Mouse (Mus musculus) mouse trophoblast stem cell (cell line): ENCODE results near the gene 4932438A13Rik.

ENCODE experiments used
- in situ Hi-C, 2 experiments: fragments of 300-500 bp; cut with MseI, MboI; formaldehyde crosslinking; loops; 2 replicates in 1 of 2; 3 replicates in 1 of 2; pipeline ENCODE4 v1.15.1; 2025

Gene 4932438A13Rik

GRCm38 (mm10) chr3:36862721-36863275, at the start of gene 4932438A13Rik:
4932438A13Rik (plus strand) TSS chr3:36863104.
- in situ Hi-C loops, result no loop called here

- in situ Hi-C loops, result no loop called here
These were observed 46.3 kb upstream of the 4932438A13Rik start for GRCm38 (mm10) chr3:36816633-36817032.

- in situ Hi-C loops, result no loop called here
These were observed 43.5 kb upstream of the 4932438A13Rik start for GRCm38 (mm10) chr3:36819402-36819801.

- in situ Hi-C loops, result no loop called here
These were observed 41.9 kb upstream of the 4932438A13Rik start for GRCm38 (mm10) chr3:36821037-36821436.

- in situ Hi-C loops, result no loop called here
These were observed 37.8 kb upstream of the 4932438A13Rik start for GRCm38 (mm10) chr3:36825098-36825497.

- in situ Hi-C loops, result no loop called here
These were observed 37.4 kb upstream of the 4932438A13Rik start for GRCm38 (mm10) chr3:36825554-36825953.

- in situ Hi-C loops, result no loop called here
These were observed 35.5 kb upstream of the 4932438A13Rik start for GRCm38 (mm10) chr3:36827274-36828025.

- in situ Hi-C loops, result no loop called here
These were observed 32.7 kb upstream of the 4932438A13Rik start for GRCm38 (mm10) chr3:36830218-36830617.

GRCm38 (mm10) chr3:36834426-36834825, 28.5 kb upstream of the 4932438A13Rik start:
- in situ Hi-C loops, result no loop called here

GRCm38 (mm10) chr3:36834832-36835231, 28.1 kb upstream of the 4932438A13Rik start:
- in situ Hi-C loops, result no loop called here

- in situ Hi-C loops, result no loop called here
These were observed 27.2 kb upstream of the 4932438A13Rik start for GRCm38 (mm10) chr3:36835525-36836203.

- in situ Hi-C loops, result no loop called here
These were observed 26.1 kb upstream of the 4932438A13Rik start for GRCm38 (mm10) chr3:36836833-36837232.

- in situ Hi-C loops, result no loop called here
These were observed 22.0 kb upstream of the 4932438A13Rik start for GRCm38 (mm10) chr3:36840650-36841555.

GRCm38 (mm10) chr3:36853733-36854440, 9.0 kb upstream of the 4932438A13Rik start:
- in situ Hi-C loops, result no loop called here

GRCm38 (mm10) chr3:36861411-36862410, 1.2 kb upstream of the 4932438A13Rik start:
- in situ Hi-C loops, result no loop called here

GRCm38 (mm10) chr3:36863427-36863826, 523 bp downstream of the 4932438A13Rik start:
- in situ Hi-C loops, result no loop called here

- in situ Hi-C loops, result no loop called here
These were observed 977 bp downstream of the 4932438A13Rik start for GRCm38 (mm10) chr3:36863881-36864280.

- in situ Hi-C loops, result no loop called here
These were observed 1.6 kb downstream of the 4932438A13Rik start for GRCm38 (mm10) chr3:36864466-36864865.

GRCm38 (mm10) chr3:36905372-36905771, 42.5 kb downstream of the 4932438A13Rik start:
- in situ Hi-C loops, result no loop called here

GRCm38 (mm10) chr3:36917832-36918231, 54.9 kb downstream of the 4932438A13Rik start:
- in situ Hi-C loops, result no loop called here
